Mouse (Mus musculus): ENCODE measurements around the gene Entpd4b.
"Not testable (repeated sequence)": the region's sequence is repeated elsewhere in the genome, so short reads cannot be mapped to it uniquely, and the experiment has no call there.

- TF ChIP-seq CTCF, POLR2A (IDR thresholded peaks at IDR 0.05; ENCODE audit: extremely low read depth, insufficient read depth, low read length): not testable (repeated sequence)
These were observed 32.2 kb upstream of the Entpd4b start for GRCm38 (mm10) chr14:69523001-69523400.
